Mouse (Mus musculus) brain, embryonic 14.5 days (tissue): ENCODE data around the gene Slc16a1.

ENCODE experiments used
- CTCF ChIP-seq: fragments of 200-500 bp; IDR thresholded peaks from 2 replicates; pipeline ENCODE4 v1.5.1; 2012; ENCODE audit warnings: inconsistent platforms, mild to moderate bottlenecking, moderate library complexity, borderline replicate concordance; ENCODE audit not compliant: insufficient read depth, insufficient read length; ENCODE audit errors: extremely low read depth
- POLR2A ChIP-seq: fragments of 200-500 bp; IDR thresholded peaks from 2 replicates; pipeline ENCODE4 v1.6.1; 2012; ENCODE audit warnings: mild to moderate bottlenecking, inconsistent platforms, borderline replicate concordance; ENCODE audit not compliant: poor library complexity, insufficient read depth, insufficient read length, severe bottlenecking; ENCODE audit errors: extremely low read depth

DNA sequence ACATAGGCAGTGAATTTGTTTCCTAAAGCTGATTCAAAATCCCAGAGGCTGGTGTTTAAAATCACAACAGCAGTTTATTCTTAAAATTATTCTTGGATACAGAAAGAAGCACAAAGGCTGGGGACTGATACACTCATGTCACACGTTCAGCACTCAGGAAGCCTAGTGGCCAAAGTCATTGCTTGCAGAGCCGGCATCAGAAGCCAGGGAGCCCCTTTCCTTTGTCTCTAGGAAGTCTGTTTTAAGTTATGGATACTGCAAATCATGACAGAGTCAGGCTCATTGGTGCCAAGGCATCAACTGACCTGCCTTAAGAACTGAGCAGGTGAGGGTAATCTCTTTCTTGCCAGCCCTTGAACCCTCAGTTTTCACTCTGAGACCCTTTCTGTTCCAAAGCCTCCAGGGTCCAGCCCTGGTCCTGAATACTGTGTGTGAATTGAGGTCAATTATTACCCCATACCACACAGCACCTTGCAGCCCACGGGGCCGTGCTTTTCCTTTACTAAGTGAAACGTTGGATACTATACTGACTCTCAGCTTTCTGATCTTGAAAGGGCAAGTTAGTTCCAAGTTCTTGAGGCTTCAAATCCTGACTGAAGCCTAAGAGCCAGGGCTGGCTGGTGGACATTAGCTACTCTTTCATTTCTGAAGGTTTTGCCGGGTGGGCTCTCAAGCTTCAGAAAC lies 41.9 kb upstream of the Slc16a1 start:
- TF ChIP-seq CTCF (no peak), POLR2A (no peak)
